Mouse (Mus musculus) midbrain, postnatal 0 days (tissue): Measurements from ENCODE around the gene Lypla2. TPM values are rescaled to one million over a fixed set of nuclear protein-coding genes. Genes with fewer than 3 reads are reported as not detected.

Experiments
- ATAC-seq: fragments of 200-750 bp; cut with Nextera tagmentation; 2 replicates; pipeline ENCODE4 v1.8.0; 2017; ENCODE audit warnings: moderate number of reproducible peaks, mild to moderate bottlenecking, moderate TSS enrichment, moderate library complexity; ENCODE audit not compliant: low FRiP score
- DNase-seq: peaks from one replicate; pipeline ENCODE4 v3.0.0-alpha.2; 2015; ENCODE audit warnings: low spot score
- H3K27ac ChIP-seq: fragments of 300-500 bp; sonication (generic); 2 replicates; pipeline ENCODE4 v1.5.1; 2014; ENCODE audit warnings: low read depth, mild to moderate bottlenecking, low read length, mixed read lengths
- H3K27me3 ChIP-seq: fragments of 300-500 bp; sonication (generic); 2 replicates; pipeline ENCODE4 v1.6.1; 2014; ENCODE audit warnings: low read length, control low read depth, mixed read lengths; ENCODE audit not compliant: insufficient read depth
- H3K36me3 ChIP-seq: fragments of 300-500 bp; sonication (generic); 2 replicates; pipeline ENCODE4 v1.6.1; 2014; ENCODE audit warnings: low read length, control low read depth, mixed read lengths; ENCODE audit not compliant: insufficient read depth
- H3K4me1 ChIP-seq: fragments of 300-500 bp; sonication (generic); 2 replicates; pipeline ENCODE4 v1.6.1; 2014; ENCODE audit warnings: mild to moderate bottlenecking, control low read depth, antibody characterized with exemption, low read length, mixed read lengths; ENCODE audit not compliant: insufficient read depth
- H3K4me2 ChIP-seq: fragments of 300-500 bp; sonication (generic); 2 replicates; pipeline ENCODE4 v1.6.1; 2014; ENCODE audit warnings: low read depth, mild to moderate bottlenecking, low read length, mixed read lengths; ENCODE audit not compliant: poor library complexity, severe bottlenecking
- H3K4me3 ChIP-seq: fragments of 300-500 bp; sonication (generic); 2 replicates; pipeline ENCODE4 v1.5.1; 2014; ENCODE audit warnings: low read depth, mild to moderate bottlenecking, low read length, moderate library complexity
- H3K9ac ChIP-seq: fragments of 300-500 bp; sonication (generic); replicated peaks from 2 replicates; pipeline ENCODE4 v1.6.1; 2014; ENCODE audit warnings: mild to moderate bottlenecking, low read length, moderate library complexity, mixed read lengths; ENCODE audit not compliant: poor library complexity, severe bottlenecking
- H3K9me3 ChIP-seq: fragments of 300-500 bp; sonication (generic); 2 replicates; pipeline ENCODE4 v1.6.1; 2016; ENCODE audit warnings: low read length, control low read depth
- CTCF ChIP-seq: IDR thresholded peaks from 2 replicates; pipeline ENCODE4 v1.5.1; 2016; ENCODE audit warnings: antibody characterized with exemption, mild to moderate bottlenecking
- WGBS: fragments of 180-500 bp; shearing (Covaris S2); extraction: QIAGEN DNeasy Blood & Tissue Kit; methylation state at CpG from one replicate; pipeline ENCODE4 v1.1.7; 2014; 5-methylcytosine and 5-hydroxymethylcytosine counted together
- polyA plus RNA-seq: library from polyadenylated mRNA; unstranded; fragments of >200 nt; fragmentation: Nextera tagmentation; extraction: Ambion mirVana; gene quantifications from 2 replicates; pipeline ENCODE4 v1.2.1, GENCODE M21; 2015
- total RNA-seq: library from RNA; depleted of rRNA; stranded (reverse); fragments of >200 nt; gene quantifications from 2 replicates; pipeline ENCODE4 v1.2.3, GENCODE M21; 2014

The Lypla2 gene
- total and polyA plus RNA-seq, 2 experiments from 2014 or later = 182 to 212 TPM

GRCm38 (mm10) chr4:135931832-135932231 is 40.6 kb downstream of the Lypla2 start:
- Histone ChIP-seq H3K27ac (no peak overlapping the region), H3K4me2 (no peak overlapping the region), H3K9me3 (no peaks in the 10 kb centered on the region), H3K4me1 (no peaks in the 10 kb centered on the region), H3K9ac (no peak overlapping the region), H3K27me3 (no peaks in the 10 kb centered on the region), H3K36me3 (peaks cover 21% of the 10 kb centered on the region), H3K4me3 (no peak overlapping the region)
- 66% methylated on average over 5 of the region's 5 CpGs for WGBS
- TF ChIP-seq CTCF = peak; percentile 77
- DNase-seq (peak; percentile 39), ATAC-seq (no peak)

DNA sequence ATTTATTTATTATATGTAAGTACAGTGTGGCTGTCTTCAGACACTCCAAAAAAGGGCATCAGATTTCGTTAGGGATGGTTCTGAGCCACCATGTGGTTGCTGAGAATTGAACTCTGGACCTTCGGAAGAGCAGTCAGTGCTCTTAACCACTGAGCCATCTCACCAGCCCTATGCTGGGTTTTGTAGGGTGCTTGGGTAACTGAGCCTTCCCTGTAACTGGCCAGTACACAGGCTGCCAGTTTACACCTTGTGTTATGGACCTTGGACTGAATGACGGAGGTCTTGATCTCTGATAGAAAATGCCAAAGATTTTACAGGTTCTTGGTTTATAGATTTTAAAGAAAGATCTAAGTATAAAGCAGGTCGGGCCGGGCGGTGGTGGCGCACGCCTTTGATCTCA is 42.2 kb downstream of the Lypla2 start:
- Histone ChIP-seq H3K4me3 (no peak overlapping the region), H3K4me1 (no peaks in the 10 kb centered on the region), H3K27ac (no peak overlapping the region), H3K36me3 (peaks cover 19% of the 10 kb centered on the region; the same call in 1 of the 2 replicates), H3K27me3 (no peaks in the 10 kb centered on the region), H3K9ac (no peak overlapping the region), H3K9me3 (no peaks in the 10 kb centered on the region), H3K4me2 (no peak overlapping the region)
- TF ChIP-seq CTCF = no peak
- WGBS = 96% methylated on average over 8 of the region's 8 CpGs
- ATAC-seq = no peak
- no peak for DNase-seq

GRCm38 (mm10) chr4:135929828-135930227 is 42.6 kb downstream of the Lypla2 start:
- Histone ChIP-seq H3K4me2 (no peak overlapping the region), H3K9me3 (no peaks in the 10 kb centered on the region), H3K36me3 (peaks cover 19% of the 10 kb centered on the region; the same call in 1 of the 2 replicates), H3K9ac (no peak overlapping the region), H3K4me3 (no peak overlapping the region), H3K27ac (no peak overlapping the region), H3K4me1 (no peaks in the 10 kb centered on the region), H3K27me3 (no peaks in the 10 kb centered on the region)
- no peak for ATAC-seq
- WGBS = 94% methylated on average over 9 of the region's 9 CpGs
- TF ChIP-seq CTCF = no peak
- DNase-seq = no peak

- DNase-seq = no peak
- no peak overlapping the region for H3K4me3 ChIP-seq
- no peak overlapping the region for H3K4me2 ChIP-seq
- ATAC-seq = no peak
- no peaks in the 10 kb centered on the region for H3K27me3 ChIP-seq
- no peaks in the 10 kb centered on the region for H3K9me3 ChIP-seq
- H3K36me3 ChIP-seq = peaks cover 19% of the 10 kb centered on the region; the same call in 1 of the 2 replicates
- no peak overlapping the region for H3K27ac ChIP-seq
- WGBS = 92% methylated on average over 5 of the region's 5 CpGs
- no peaks in the 10 kb centered on the region for H3K4me1 ChIP-seq
- H3K9ac ChIP-seq = no peak overlapping the region
- no peak for TF ChIP-seq CTCF
These were observed 43.0 kb downstream of the Lypla2 start for GRCm38 (mm10) chr4:135929405-135929804.

DNA sequence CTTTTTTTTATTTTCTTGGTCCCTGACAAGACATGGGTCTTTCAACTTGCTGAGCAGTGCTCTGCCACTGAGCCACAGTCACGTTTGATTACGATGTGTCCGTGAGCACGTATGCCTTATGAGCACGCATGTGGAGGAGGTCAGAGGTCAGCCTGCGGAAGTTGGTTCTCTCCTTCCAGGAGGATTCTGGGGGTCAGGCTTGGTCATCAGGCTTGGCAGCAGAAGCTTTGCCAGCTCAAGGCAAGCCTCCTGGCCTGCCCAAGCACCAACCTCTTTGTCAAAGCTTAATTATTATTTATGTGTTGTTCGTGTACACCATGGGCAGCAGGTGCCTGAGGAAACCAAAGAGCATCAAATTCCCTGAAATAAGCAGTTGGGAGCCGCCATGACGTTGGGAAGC is 44.0 kb downstream of the Lypla2 start:
- H3K27ac ChIP-seq = no peak overlapping the region
- H3K9ac ChIP-seq = no peak overlapping the region
- H3K9me3 ChIP-seq = no peaks in the 10 kb centered on the region
- no peaks in the 10 kb centered on the region for H3K4me1 ChIP-seq
- H3K4me2 ChIP-seq = no peak overlapping the region
- no peak overlapping the region for H3K4me3 ChIP-seq
- no peak for DNase-seq
- 82% methylated on average over 9 of the region's 9 CpGs for WGBS
- peaks cover 20% of the 10 kb centered on the region; the same call in 1 of the 2 replicates for H3K36me3 ChIP-seq
- TF ChIP-seq CTCF = no peak
- no peaks in the 10 kb centered on the region for H3K27me3 ChIP-seq
- no peak for ATAC-seq

DNA sequence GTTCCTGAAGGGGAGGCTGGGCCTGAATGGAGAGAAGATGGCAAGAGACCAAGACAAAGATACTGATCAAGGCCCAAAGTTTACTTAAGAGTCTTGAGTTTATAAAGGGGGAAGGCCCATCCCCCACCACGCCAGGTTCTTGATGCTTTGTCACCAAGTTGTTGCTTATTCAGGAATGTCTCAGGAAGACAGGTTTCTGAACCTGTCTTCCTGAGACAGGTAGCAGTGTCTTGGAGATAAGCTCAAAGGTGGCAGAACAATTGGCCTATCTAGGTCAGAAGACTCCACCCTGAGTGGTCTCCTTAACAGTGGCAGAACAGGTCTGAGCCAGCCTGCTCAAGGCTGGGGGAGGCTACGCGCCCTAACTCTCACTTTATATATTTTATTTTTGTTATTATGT is 45.6 kb downstream of the Lypla2 start:
- ATAC-seq (no peak), DNase-seq (no peak)
- Histone ChIP-seq H3K36me3 (peaks cover 13% of the 10 kb centered on the region; the same call in 1 of the 2 replicates), H3K4me2 (no peak overlapping the region), H3K9me3 (no peaks in the 10 kb centered on the region), H3K27me3 (no peaks in the 10 kb centered on the region), H3K27ac (no peak overlapping the region), H3K9ac (no peak overlapping the region), H3K4me3 (no peak overlapping the region), H3K4me1 (peaks cover 2% of the 10 kb centered on the region; the same call in 1 of the 2 replicates)
- WGBS = 96% methylated on average over 3 of the region's 3 CpGs
- TF ChIP-seq CTCF = no peak
